Mouse (Mus musculus) hindbrain, embryonic 10.5 days (tissue): ENCODE data around the gene Hes6. TPM values are rescaled to one million over a fixed set of nuclear protein-coding genes. Genes with fewer than 3 reads are reported as not detected.

ENCODE experiments used
- DNase-seq: peaks from one replicate; pipeline ENCODE4 v3.0.0-alpha.2; 2017; ENCODE audit warnings: low spot score
- H3K27ac ChIP-seq: fragments of 300-500 bp; sonication (generic); 2 replicates; pipeline ENCODE4 v1.5.1; 2016; ENCODE audit warnings: mild to moderate bottlenecking, moderate library complexity
- H3K27me3 ChIP-seq: fragments of 300-500 bp; sonication (generic); 2 replicates; pipeline ENCODE4 v1.6.1; 2016; ENCODE audit warnings: mild to moderate bottlenecking; ENCODE audit not compliant: poor library complexity, insufficient read depth, severe bottlenecking
- H3K36me3 ChIP-seq: fragments of 300-500 bp; sonication (generic); 2 replicates; pipeline ENCODE4 v1.6.1; 2016; ENCODE audit warnings: mild to moderate bottlenecking, moderate library complexity
- H3K4me1 ChIP-seq: fragments of 300-500 bp; sonication (generic); replicated peaks from 2 replicates; pipeline ENCODE4 v1.6.1; 2016; ENCODE audit warnings: mild to moderate bottlenecking
- H3K4me3 ChIP-seq: fragments of 300-500 bp; sonication (generic); 2 replicates; pipeline ENCODE4 v1.5.1; 2016; ENCODE audit warnings: mild to moderate bottlenecking, moderate library complexity
- H3K9me3 ChIP-seq: fragments of 300-500 bp; sonication (generic); 2 replicates; pipeline ENCODE4 v1.6.1; 2016; ENCODE audit warnings: mild to moderate bottlenecking, moderate library complexity
- WGBS: fragments of 180-500 bp; shearing (Covaris S2); methylation state at CpG from one replicate; pipeline ENCODE4 v1.1.7; 2016; 5-methylcytosine and 5-hydroxymethylcytosine counted together
- polyA plus RNA-seq: library from polyadenylated mRNA; unstranded; fragments of >200 nt; fragmentation: Nextera tagmentation; extraction: Ambion mirVana; gene quantifications from 2 replicates; pipeline ENCODE4 v1.2.1, GENCODE M21; 2016

The Hes6 gene
- polyA plus RNA-seq, 1 experiment from 2014 or later: 401 TPM

- no peak overlapping the region for H3K4me3 ChIP-seq
- peaks cover 20% of the 10 kb centered on the region for H3K27me3 ChIP-seq
- H3K27ac ChIP-seq: no peak overlapping the region
- 85% methylated on average over 9 of the region's 9 CpGs for WGBS
- peaks cover 6% of the 10 kb centered on the region for H3K36me3 ChIP-seq
- DNase-seq: no peak
- H3K4me1 ChIP-seq: peaks cover 64% of the 10 kb centered on the region
- no peaks in the 10 kb centered on the region for H3K9me3 ChIP-seq
Observed at GRCm38 (mm10) chr1:91453932-91454331, 40.1 kb upstream of the Hes6 start.

GRCm38 (mm10) chr1:91451547-91452084 is 37.8 kb upstream of the Hes6 start:
- peaks cover 9% of the 10 kb centered on the region; the same call in 1 of the 2 replicates for H3K9me3 ChIP-seq
- no peak overlapping the region for H3K27ac ChIP-seq
- no peak for DNase-seq
- H3K27me3 ChIP-seq: no peaks in the 10 kb centered on the region; the same call in 1 of the 2 replicates
- 60% methylated on average over 5 of the region's 5 CpGs for WGBS
- peaks cover 27% of the 10 kb centered on the region for H3K36me3 ChIP-seq
- no peak overlapping the region for H3K4me3 ChIP-seq
- H3K4me1 ChIP-seq: peaks cover 41% of the 10 kb centered on the region

- peaks cover 9% of the 10 kb centered on the region; the same call in 1 of the 2 replicates for H3K9me3 ChIP-seq
- H3K27me3 ChIP-seq: no peaks in the 10 kb centered on the region; the same call in 1 of the 2 replicates
- DNase-seq: no peak
- H3K4me1 ChIP-seq: peaks cover 33% of the 10 kb centered on the region
- 97% methylated on average over 5 of the region's 5 CpGs for WGBS
- no peak overlapping the region for H3K27ac ChIP-seq
- H3K36me3 ChIP-seq: peaks cover 27% of the 10 kb centered on the region
- no peak overlapping the region for H3K4me3 ChIP-seq
Observed at GRCm38 (mm10) chr1:91450851-91451250, 37.0 kb upstream of the Hes6 start.

GRCm38 (mm10) chr1:91448688-91449087 is 34.9 kb upstream of the Hes6 start:
- Histone ChIP-seq H3K36me3 (peaks cover 30% of the 10 kb centered on the region), H3K27me3 (no peaks in the 10 kb centered on the region), H3K4me3 (no peak overlapping the region), H3K9me3 (peaks cover 9% of the 10 kb centered on the region; the same call in 1 of the 2 replicates), H3K4me1 (peaks cover 11% of the 10 kb centered on the region), H3K27ac (no peak overlapping the region)
- WGBS: 96% methylated on average over 10 of the region's 10 CpGs
- no peak for DNase-seq

- Histone ChIP-seq H3K27ac (no peak overlapping the region), H3K27me3 (no peaks in the 10 kb centered on the region), H3K4me3 (no peak overlapping the region), H3K9me3 (peaks cover 9% of the 10 kb centered on the region; the same call in 1 of the 2 replicates), H3K36me3 (peaks cover 30% of the 10 kb centered on the region), H3K4me1 (peaks cover 1% of the 10 kb centered on the region; the same call in 1 of the 2 replicates)
- DNase-seq: no peak
- WGBS: 91% methylated on average over 4 of the region's 4 CpGs
Observed at GRCm38 (mm10) chr1:91446511-91446910, 32.7 kb upstream of the Hes6 start.

GRCm38 (mm10) chr1:91446060-91446459 is 32.2 kb upstream of the Hes6 start:
- no peaks in the 10 kb centered on the region for H3K4me1 ChIP-seq
- peaks cover 30% of the 10 kb centered on the region for H3K36me3 ChIP-seq
- no peak overlapping the region for H3K27ac ChIP-seq
- no peak overlapping the region for H3K4me3 ChIP-seq
- no peaks in the 10 kb centered on the region for H3K27me3 ChIP-seq
- peaks cover 9% of the 10 kb centered on the region; the same call in 1 of the 2 replicates for H3K9me3 ChIP-seq
- no peak for DNase-seq
- WGBS: 87% methylated on average over 8 of the region's 8 CpGs

- WGBS: 90% methylated on average over 17 of the region's 17 CpGs
- Histone ChIP-seq H3K36me3 (peaks cover 30% of the 10 kb centered on the region), H3K4me3 (no peak overlapping the region), H3K27me3 (no peaks in the 10 kb centered on the region), H3K27ac (no peak overlapping the region), H3K4me1 (no peaks in the 10 kb centered on the region), H3K9me3 (peaks cover 9% of the 10 kb centered on the region; the same call in 1 of the 2 replicates)
- DNase-seq: no peak
Observed at GRCm38 (mm10) chr1:91444841-91445830, 31.3 kb upstream of the Hes6 start.

GRCm38 (mm10) chr1:91442350-91442990 is 28.6 kb upstream of the Hes6 start:
- no peak overlapping the region for H3K4me3 ChIP-seq
- no peaks in the 10 kb centered on the region for H3K4me1 ChIP-seq
- peaks cover 10% of the 10 kb centered on the region for H3K36me3 ChIP-seq
- WGBS: 76% methylated on average over 7 of the region's 7 CpGs
- H3K9me3 ChIP-seq: peaks cover 5% of the 10 kb centered on the region; the same call in 1 of the 2 replicates
- no peak for DNase-seq
- no peaks in the 10 kb centered on the region for H3K27me3 ChIP-seq
- H3K27ac ChIP-seq: no peak overlapping the region

GRCm38 (mm10) chr1:91441855-91442254 is 28.0 kb upstream of the Hes6 start:
- no peaks in the 10 kb centered on the region for H3K4me1 ChIP-seq
- DNase-seq: no peak
- WGBS: 84% methylated on average over 3 of the region's 3 CpGs

GRCm38 (mm10) chr1:91439776-91440175 is 25.9 kb upstream of the Hes6 start:
- Histone ChIP-seq H3K27ac (no peak overlapping the region), H3K27me3 (no peaks in the 10 kb centered on the region), H3K36me3 (0 out of 2 replicates have a peak, but pooled peaks cover 4% of the 10 kb centered on the region), H3K4me1 (no peaks in the 10 kb centered on the region), H3K9me3 (no peaks in the 10 kb centered on the region), H3K4me3 (no peak overlapping the region)
- 91% methylated on average over 8 of the region's 8 CpGs for WGBS
- no peak for DNase-seq

More at GRCm38 (mm10) chr1:91441855-91442254, 28.0 kb upstream of the Hes6 start:
- Histone ChIP-seq H3K9me3 (no peaks in the 10 kb centered on the region), H3K27ac (no peak overlapping the region), H3K36me3 (peaks cover 4% of the 10 kb centered on the region; the same call in 1 of the 2 replicates), H3K4me3 (no peak overlapping the region), H3K27me3 (no peaks in the 10 kb centered on the region)

GRCm38 (mm10) chr1:91437573-91437972 is 23.7 kb upstream of the Hes6 start:
- no peaks in the 10 kb centered on the region for H3K36me3 ChIP-seq
- 93% methylated on average over 7 of the region's 7 CpGs for WGBS
- no peak overlapping the region for H3K27ac ChIP-seq
- H3K27me3 ChIP-seq: no peaks in the 10 kb centered on the region
- DNase-seq: no peak
- no peaks in the 10 kb centered on the region for H3K9me3 ChIP-seq
- no peaks in the 10 kb centered on the region for H3K4me1 ChIP-seq
- H3K4me3 ChIP-seq: no peak overlapping the region

- no peaks in the 10 kb centered on the region for H3K9me3 ChIP-seq
- no peaks in the 10 kb centered on the region for H3K36me3 ChIP-seq
- no peak overlapping the region for H3K4me3 ChIP-seq
- no peak for DNase-seq
- H3K27ac ChIP-seq: no peak overlapping the region
- H3K27me3 ChIP-seq: no peaks in the 10 kb centered on the region
- 86% methylated on average over 3 of the region's 3 CpGs for WGBS
- no peaks in the 10 kb centered on the region for H3K4me1 ChIP-seq
Observed at GRCm38 (mm10) chr1:91437083-91437400, 23.2 kb upstream of the Hes6 start.
